Mouse (Mus musculus) urinary bladder, postnatal 14 days (tissue): ENCODE data around the gene Hcfc1r1.

Experiments
- DNase-seq: peaks from one replicate; pipeline ENCODE4 v3.0.0; 2021; ENCODE audit warnings: low spot score

Gene Hcfc1r1

DNA sequence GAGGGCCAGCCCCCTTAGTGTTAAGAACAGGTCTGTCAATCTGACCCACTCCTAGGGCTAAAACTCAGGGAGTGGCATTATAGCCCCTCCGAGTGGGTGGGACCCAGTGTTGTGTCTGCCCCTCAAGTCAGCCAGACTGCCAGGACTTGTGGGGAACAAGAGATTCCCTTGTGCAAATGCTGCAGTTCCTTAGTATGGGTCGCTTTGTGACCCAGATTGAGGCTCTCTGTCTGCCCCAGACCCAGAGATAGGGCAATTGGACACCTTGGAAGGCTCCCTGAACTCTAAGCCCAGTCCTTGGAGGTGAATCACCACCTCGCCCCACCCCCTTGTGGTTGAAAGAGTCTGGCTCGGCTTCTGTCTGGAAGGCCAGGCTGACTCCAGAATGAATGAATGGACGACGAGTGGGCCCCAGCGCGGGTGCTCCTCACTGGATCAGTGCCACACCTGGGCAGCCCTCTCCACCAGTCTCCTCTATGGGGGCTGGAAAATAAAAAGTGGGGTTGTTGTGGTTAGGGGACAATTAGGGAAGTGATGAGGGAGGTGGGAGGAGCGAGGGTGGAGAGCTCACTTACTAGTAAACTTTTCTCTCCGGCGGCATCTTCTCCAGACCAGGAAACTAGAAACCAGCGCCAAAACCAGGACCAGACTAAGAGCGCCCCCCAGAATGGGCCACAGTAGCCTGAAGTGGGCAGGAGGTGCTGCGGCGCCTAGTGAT lies 2.3 kb downstream of the Hcfc1r1 start:
- DNase-seq = peak; percentile 85

DNA sequence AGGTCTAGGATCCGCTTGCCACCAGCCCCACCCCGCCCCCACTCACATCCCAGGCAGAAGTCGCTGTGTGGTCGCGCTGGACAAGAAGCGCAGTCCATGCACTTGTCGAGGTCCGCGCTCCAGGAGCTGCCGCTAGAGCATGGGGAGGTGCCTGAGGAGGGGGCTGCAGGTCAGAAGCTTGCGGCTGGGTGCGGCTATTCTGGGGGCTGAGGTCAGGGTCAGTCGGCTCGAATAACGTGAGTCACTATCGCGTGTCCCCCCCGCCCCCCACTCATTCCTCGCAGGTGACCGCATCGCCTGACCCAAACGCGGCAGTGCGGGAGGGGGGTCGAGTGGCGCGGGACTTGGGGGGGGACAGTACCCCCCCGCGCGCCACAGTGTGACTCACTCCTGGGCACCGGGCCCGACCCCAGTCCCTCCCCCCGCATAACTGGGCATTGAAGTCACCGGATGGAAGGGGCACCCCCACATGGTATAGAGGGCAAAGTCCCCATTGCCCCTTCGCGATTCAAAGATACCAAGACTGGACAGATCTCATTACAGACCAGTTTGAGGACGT lies 3.2 kb downstream of the Hcfc1r1 start:
- DNase-seq = peak; percentile 68

DNA sequence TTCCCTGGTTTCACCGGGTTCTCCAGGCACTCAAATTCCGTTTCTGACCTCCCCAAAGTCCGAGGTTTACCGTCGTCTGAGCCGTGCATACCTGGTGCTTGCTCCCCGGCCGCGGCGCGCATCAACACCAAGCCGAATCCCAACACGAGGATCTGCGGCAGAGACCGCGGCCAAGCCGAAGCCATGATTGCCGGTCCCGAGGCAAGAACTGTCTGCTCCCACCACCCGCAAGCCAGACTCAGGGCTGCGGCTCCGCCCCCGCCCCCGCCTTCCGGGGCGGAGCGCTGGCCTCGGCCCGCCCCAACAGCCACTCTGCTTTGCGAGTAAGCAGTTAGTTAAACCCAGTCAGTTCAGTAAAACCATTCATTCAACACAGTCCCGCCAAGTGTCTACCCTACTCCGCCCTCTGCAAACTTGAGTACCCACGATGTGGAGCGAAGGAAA lies 3.9 kb downstream of the Hcfc1r1 start, which contains the start of gene Tnfrsf12a:
TSS of gene Tnfrsf12a (minus strand) at position 233 of the 444 bp plus-strand sequence.
- peak; percentile 85 for DNase-seq

DNA sequence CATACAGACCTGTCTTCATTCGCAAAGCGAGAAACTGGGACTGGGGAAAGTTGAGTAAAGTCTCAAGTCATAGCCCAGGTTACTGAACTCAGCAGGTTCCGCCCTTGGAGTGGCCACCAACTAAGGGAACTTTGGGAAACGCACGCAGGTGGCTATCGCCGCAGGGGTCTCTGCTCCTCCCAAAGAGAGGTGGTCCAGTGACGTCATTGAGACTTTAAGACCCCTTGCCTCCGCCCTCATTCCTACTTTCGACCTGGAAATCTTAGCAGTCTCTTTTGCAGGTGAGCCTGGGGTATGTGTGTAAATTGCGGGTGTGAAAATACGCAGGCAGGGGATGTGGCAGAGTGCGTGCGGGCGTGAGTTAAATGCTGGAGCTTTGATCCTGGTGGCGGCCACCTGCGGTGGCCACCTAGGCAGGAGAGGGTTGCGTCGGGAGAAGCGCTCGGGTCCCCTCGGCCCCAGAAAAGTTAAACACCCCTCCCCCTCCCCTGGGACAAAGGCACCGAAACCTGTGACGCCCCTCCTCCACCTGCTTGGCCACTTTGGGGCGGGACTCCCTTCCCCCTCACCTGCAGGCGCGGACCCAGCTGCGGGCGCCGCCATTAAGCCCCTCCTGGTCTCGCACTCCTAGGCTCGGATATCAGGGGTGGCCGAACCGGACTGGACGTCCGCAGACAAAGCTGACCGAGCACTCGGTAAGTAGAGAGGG lies 5.9 kb downstream of the Hcfc1r1 start, which contains the start of gene Cldn6:
TSS of gene Cldn6 (plus strand) at position 123 of the 709 bp plus-strand sequence.
- DNase-seq = no peak

DNA sequence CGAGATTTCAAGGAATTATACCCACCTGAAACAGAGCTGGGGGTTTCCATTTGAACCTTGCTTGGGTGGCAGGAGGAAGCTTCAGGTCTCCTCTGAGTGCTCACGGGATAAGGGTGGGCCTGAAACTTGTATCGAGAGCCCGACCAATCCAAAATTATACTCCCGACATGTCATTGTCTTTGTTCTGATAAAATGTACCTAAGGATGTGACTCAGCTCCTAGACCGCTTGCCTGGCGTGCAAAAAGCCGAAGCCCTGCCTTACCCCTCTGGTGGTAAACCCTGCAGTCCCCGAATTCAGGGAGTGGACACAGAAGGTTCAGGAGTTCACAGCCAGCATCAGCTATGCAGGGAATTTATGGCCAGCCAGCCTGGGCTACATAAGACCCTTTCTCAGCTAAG lies 6.9 kb downstream of the Hcfc1r1 start:
- no peak for DNase-seq

DNA sequence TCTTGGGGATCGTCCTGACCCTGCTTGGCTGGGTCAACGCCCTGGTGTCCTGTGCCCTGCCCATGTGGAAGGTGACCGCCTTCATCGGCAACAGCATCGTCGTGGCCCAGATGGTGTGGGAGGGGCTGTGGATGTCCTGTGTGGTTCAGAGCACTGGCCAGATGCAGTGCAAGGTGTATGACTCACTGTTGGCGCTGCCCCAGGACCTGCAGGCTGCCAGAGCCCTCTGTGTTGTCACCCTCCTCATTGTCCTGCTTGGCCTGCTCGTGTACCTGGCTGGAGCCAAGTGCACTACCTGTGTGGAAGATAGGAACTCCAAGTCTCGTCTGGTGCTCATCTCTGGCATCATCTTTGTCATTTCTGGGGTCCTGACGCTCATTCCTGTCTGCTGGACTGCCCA lies 7.7 kb downstream of the Hcfc1r1 start:
- peak; percentile 65 for DNase-seq

DNA sequence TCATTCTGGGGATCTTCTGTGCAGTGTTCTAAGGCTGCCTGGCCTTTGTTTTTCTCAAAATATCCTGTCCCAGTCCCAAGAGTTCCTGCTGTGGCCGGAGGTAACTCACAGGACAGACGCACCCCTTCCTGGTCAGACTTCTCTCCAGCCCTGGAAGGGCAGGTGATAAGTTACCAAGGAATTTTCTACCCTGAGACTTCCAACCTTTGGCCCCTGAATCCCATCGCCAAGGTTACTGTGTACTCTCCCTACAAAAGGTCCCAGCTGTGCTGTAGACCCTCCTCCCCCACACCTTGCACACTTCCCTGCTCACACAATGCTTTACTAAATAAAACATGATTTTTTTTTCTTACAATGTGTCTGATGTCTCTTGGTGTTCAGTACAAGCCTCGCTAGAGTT lies 8.7 kb downstream of the Hcfc1r1 start:
- no peak for DNase-seq

DNA sequence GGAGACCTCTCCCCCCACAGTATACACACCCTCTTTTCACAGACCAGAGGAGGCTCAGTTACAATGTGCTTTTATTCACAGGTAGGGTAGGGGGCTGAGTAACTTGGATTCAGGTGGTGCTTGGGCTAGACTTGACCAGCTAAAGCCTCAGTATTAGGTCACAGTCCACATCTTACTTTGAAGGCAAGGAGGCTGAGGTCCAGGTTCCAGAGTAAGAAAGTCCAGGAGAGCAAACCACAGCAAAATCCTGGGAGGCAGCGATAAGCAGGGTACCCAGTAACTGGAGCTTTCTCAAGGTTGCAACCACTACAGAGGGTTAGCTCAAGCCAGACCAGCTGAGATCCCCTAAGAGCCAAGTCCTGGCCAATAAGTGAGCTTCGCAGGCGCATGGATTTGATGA lies 9.1 kb downstream of the Hcfc1r1 start:
- no peak for DNase-seq

DNA sequence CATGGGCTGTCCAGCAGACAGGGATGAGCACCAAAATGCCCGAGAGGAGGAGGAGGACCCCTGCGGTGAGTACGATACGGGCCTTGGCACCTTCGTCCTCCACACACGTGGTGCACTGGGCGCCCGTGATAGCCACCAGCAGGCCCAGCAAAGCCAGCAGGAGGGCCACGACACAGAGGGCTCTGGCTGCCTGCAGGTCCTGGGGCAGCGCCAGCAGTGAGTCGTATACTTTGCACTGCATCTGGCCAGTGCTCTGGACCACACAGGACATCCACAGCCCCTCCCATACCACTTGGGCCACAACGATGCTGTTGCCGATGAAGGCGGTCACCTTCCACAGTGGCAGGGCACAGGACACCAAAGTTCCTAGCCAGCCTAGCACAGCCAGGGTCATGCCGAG lies 9.8 kb downstream of the Hcfc1r1 start:
- DNase-seq = no peak

DNA sequence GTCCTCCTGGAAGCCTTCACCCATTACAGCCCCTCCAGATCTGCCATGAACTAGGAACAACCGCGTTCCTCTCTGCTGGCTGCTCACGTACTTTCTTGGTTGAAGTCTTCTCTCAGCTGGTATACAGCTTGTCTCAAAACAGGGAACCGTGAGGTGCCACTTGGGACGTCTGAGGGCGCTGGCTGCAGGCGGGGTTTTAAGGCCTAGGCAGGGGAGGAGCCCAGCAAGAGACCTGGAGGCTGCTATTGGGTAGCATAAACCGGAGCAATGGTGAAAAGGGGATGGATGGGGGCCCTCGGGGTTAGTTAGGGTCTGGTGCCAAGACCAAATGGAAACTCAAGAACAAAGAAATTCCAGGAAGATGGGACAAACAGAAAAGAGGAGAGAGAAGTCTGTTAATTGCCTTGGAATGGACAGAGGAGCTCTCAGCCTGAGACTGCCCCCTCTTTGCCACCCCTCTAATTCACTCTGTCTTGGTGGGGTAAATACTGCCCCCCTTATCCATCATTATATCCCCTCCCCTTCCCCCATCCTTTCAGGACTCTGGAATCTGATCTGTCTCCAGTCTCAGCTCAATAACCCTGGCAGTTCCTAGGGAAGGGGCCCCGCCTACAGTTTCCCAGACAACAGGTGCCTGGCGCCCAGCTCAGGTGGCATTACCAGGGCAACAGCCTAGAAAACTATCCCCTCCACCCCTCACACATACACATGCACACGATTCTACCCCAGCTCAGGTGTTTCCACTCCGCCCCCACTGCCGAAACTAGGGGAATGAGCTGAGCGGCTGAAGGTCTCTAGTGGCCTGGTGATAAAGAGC lies 10.7 kb downstream of the Hcfc1r1 start, which contains the start of gene Cldn9:
TSS of gene Cldn9 (minus strand) at position 171 of the 817 bp plus-strand sequence.
- no peak for DNase-seq

DNA sequence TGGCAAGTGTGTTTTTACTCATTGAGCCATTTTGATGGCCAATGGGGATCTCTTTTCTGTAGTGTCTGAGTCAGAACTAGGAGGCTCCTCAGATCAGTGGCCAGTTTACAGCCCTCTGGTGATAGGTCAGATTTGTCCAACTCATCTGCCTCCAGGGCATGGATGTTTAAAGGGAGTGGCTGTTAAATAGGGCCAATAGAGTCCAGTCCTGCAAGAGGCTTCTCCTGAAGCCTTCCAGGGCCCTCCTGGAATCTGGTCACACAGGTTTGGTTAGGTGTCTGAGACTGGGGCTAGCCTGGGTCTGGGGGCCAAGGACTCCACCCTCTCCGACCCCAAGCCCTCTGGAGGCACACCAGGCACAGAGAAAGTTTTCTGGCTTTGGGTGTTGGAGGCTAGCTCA lies 21.1 kb downstream of the Hcfc1r1 start:
- no peak for DNase-seq

DNA sequence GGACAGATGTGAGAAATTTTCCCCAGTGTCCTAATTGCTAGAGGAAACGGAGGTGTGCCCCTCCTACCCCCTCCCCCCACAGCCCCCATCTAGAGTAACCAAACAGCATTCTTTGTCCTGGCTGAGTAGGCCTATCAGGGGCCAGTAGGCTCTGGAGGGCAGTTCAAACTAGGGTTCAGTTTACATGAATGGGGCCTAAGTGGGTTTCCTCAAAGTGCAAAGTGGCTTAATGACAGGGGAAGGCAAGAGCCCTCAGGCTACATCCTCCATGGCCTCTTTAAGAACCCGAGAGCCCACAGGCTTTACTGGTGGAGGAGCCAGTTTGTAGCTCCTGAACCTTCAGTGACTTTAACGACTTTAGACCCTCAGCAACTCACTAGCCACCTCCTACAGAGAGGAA lies 22.4 kb downstream of the Hcfc1r1 start:
- DNase-seq = no peak

DNA sequence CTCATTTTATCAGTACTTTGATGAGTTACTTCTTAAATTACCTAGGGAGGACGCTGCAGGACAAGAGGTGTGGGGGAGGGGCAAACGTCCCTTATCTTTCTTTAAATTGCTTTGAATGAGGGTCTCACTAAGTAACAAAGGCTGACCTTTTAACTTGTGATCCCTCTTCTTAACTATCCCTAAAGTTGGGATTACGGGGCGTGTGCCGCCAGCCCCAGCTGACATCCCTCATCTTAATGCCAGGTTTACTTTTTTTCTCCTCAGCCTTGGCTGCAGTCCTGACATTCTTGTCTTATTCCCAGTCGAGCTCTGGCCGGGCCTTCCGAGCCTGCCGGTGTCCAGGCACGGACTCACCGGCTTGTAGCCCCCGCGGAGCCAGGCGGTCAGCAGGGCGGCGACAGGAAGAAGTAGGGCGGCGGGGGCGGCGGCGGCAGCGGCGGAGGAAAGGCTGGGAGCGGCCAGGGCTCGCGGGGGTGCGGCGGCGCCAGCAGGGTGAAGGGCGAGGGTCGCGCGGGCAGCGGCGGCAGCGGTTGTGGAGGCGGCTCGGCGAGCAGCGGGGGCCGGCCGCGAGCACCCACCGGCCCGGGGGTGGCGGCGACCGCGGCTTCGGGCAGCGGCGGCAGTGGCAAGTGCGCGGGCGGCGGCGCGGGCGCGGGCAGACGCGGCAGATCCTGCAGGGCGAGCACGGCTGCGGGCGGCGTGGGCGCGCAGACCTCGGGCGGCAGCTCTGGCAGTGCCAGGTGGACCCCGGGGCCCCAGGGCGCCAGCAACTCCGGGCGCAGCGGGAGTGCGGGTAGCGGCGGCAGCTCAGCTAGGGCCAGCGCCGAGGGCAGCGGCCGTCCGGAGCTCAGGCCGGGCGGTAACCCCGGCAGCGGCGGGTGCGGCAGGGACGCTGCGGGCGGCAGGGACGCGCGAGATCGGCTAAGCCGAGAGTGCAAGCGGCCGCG lies 26.0 kb downstream of the Hcfc1r1 start:
- DNase-seq = peak; percentile 52

DNA sequence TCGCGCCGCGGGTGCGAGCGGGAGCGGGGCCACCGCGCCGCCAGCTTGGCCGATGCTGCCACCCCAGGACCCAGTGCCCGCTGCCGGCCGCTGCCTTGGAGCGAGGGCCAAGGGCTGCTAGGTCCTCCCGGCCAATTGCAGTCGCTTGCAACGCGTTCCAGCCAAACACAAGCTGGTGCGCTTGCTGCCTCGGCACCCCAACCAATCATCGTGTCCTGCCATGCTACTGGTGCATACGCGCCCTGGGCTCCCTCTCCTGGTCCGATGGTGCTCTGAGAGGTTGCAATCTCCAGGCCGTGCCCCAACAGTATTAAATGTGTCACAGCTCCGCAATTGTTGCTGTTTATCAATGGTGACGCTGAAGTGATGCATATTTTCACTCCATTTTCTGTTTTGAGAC lies 26.7 kb downstream of the Hcfc1r1 start:
- peak; percentile 92 for DNase-seq

DNA sequence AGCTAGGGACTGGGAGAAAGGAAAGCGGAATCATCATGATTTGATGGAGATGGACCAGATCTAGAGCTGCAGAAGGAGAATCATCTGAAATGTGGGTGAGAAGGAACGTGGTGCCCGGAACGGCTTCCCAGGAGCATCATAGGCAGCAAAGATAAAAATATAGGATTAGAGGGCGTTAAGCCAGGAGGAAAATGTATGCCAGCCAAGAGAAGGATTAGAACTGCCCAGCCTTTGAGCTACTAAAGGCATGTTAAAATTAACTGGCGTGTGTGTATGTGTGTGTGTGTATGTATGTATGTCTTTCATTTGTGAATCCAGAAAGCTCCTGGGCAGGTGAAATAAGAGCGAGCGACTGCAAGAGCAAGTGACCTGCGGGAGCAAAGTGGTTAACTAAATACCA lies 29.9 kb downstream of the Hcfc1r1 start:
- no peak for DNase-seq

DNA sequence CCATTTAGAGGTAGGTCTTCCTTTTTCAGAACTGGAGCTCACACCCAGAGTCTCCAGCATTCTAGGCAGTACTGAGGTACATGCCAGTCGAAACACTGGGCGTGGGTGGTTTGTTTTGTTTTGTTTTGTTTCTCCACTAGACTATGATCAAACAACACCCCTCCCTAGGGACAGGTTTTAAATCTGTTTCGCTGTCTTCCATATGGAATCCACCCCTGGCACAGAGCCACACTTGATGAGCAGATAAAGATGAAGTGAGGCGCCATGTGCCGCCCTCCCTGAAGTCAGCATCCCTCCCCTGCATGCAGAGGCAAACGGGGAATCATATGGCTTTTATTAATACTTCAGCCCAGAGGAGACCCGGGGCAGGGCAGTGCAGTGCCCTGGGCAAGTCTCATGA lies 31.3 kb downstream of the Hcfc1r1 start:
- DNase-seq = no peak

DNA sequence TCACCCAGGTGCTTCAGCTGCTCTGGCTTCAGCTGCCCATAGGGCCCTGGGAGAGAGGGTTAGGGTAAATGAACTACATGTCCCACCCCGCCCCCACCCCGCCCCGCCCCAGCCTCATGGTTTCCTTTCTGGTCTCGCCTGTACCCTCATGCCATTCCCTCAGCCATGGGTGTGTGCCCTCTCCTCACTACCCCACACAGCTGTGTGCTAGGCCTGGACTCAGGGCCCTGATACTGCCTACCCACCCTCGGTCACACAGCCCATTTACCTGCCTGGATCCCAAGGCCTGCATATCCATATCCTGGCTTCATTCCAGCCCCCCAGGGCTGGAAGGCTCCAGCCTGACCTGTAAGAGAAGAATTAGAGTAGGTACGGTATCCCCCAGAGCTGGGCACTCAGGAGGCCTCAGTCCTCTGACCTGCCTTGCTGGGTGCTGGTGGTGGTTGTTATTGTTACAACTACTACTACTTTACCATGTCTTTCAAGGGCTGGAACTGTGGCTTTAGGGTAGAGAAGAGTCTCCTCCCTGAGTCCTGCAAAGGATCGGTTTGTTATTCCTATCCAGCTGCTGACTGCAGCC lies 32.2 kb downstream of the Hcfc1r1 start:
- DNase-seq = no peak

DNA sequence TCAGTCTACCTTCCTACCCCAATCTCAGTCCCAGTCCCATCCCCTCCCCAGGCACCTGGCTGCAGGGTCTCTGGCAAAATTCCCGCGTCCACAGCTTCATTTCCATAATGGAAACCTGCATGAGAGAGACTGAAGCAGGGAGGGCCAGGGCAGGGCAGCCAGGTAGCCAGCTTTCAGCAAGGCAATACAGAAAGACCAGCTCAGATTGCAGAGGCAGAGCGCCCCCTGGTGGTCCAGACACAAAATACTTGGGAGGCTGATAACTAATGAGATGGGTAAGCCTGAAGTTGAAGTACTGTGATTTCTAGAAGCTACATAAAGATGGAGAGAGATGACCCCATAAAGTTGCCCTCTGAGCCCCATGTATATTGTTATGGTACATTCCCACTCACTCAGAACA lies 32.8 kb downstream of the Hcfc1r1 start:
- DNase-seq = peak; percentile 78

DNA sequence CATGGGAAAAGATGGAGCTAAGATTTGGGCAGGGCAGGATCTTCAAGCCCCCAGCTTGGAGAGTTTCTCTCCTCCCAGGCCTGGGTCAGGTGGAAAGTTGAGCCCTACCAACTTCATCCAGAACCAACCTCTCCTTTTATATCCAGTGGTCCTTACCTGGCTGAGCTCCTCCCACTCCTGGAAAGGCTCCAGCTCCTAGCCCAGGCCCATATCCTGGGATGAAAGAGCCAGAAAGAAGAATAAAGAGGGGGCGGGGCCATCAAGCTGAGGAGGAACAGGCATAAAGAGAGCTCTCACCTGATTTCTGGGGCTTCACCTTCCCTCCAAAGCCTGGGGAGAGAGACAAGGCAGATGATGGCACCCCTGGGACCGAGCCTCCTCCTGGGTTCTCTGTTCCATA lies 43.6 kb downstream of the Hcfc1r1 start:
- no peak for DNase-seq

DNA sequence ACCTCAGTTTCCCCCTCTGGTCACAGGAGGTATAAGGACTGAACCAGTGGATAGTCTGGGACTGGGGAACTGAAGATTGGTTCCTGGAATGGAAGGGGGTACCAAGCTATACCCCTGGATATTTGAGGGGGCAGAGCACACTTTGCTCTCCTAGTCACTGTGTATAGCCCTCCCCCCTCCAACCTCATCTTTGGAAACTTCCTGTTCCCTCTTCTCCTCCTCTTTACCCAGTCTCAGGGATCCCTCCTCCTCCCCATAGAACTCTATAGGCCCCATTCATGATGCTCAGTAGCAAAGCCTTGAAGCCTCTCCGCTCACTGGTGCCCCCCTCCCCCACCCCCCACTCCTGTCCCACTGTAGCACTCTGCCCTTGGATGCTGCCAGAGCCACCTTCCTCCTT lies 46.1 kb downstream of the Hcfc1r1 start:
- no peak for DNase-seq

DNA sequence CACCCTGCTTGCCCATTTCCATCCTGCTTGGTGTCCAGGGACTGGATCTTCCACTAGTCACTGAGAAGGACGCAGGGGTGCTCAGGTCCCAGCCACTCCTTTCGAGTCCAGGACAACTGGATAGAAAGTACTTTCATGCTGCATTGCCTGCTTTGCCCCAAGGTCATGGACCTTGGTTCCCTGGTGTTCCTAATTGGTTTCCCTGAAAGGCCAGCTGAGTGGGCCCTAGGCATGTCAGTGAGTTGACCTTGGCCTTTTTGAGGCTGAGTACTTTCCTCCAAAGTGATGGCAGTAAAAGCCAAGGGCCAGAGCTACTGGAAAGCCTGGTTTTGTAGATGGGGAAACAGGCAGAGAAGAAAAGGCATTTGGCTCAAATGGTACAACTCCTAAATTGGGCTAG lies 48.5 kb downstream of the Hcfc1r1 start:
- no peak for DNase-seq
